Mouse (Mus musculus): ENCODE results near the gene Plcb4.
A peak's percentile ranks its signal among the peaks of the same experiment; 100 is the strongest.
"Not testable (repeated sequence)": the region's sequence is repeated elsewhere in the genome, so short reads cannot be mapped to it uniquely, and the experiment has no call there.

The Plcb4 gene

GRCm38 (mm10) chr2:135884534-135885180 is 225.8 kb downstream of the Plcb4 start:
- no peak for DNase-seq (ENCODE audit: extremely low spot score, low read depth, low spot score)

- no peak for DNase-seq (ENCODE audit: extremely low spot score, low read depth, low spot score)
Measured at GRCm38 (mm10) chr2:135885607-135886006, 226.8 kb downstream of the Plcb4 start.

- DNase-seq (ENCODE audit: extremely low spot score, low read depth, low spot score) = no peak
Measured at GRCm38 (mm10) chr2:135886081-135886679, 227.4 kb downstream of the Plcb4 start.

- DNase-seq (ENCODE audit: extremely low spot score, low read depth, low spot score) = no peak
Measured at GRCm38 (mm10) chr2:135887805-135888204, 229.0 kb downstream of the Plcb4 start.

- no peak for DNase-seq (ENCODE audit: extremely low spot score, low read depth, low spot score)
Measured at GRCm38 (mm10) chr2:135888206-135888605, 229.4 kb downstream of the Plcb4 start.

- DNase-seq (ENCODE audit: extremely low spot score, low read depth, low spot score) = no peak
Measured at GRCm38 (mm10) chr2:135888767-135889166, 230.0 kb downstream of the Plcb4 start.

DNA sequence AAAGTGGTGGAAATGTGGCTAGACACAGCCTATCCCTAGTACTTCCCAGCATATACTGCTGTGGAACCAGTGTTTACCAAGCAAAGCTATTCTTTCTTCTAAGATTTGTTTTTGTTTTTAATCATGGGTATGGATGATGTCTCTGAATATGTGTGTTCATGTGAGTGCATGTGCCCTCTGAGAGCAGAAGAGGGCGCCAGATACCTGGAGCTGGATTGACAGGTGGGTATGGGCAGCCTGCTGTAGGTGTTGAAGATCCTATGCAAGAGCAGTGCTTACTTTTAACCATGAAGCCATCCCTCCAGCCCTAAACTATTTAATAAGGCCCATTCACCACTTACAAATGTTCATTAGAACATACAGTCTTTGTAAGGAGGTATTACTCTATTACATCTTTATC is 231.3 kb downstream of the Plcb4 start:
- no peak for DNase-seq (ENCODE audit: extremely low spot score, low read depth, low spot score)

DNA sequence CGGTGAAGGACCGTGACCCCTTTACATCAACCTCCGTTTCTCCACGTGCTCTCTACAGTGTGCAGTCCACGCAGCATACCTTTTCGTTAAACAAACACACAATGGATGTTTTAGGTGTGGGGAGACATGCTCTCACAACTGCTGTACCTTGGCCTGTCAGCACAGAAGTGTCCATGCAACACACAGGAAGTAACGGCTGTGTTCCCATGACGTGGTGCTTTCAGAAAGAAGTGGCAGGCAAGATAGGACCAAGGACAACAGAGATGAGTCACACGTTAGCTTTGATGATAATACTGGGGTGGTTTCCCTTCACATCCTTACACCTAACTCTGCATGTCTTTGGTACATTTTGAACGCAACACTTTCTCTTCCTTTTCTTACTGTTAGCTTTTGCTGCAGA is 232.3 kb downstream of the Plcb4 start:
- DNase-seq (ENCODE audit: extremely low spot score, low read depth, low spot score) = no peak

GRCm38 (mm10) chr2:135891686-135892085 is 232.9 kb downstream of the Plcb4 start:
- DNase-seq (ENCODE audit: extremely low spot score, low read depth, low spot score) = no peak

GRCm38 (mm10) chr2:135894582-135894981 is 235.8 kb downstream of the Plcb4 start:
- no peak for DNase-seq (ENCODE audit: extremely low spot score, low read depth, low spot score)

GRCm38 (mm10) chr2:135898025-135898424 is 239.2 kb downstream of the Plcb4 start:
- DNase-seq (ENCODE audit: extremely low spot score, low read depth, low spot score) = no peak

DNA sequence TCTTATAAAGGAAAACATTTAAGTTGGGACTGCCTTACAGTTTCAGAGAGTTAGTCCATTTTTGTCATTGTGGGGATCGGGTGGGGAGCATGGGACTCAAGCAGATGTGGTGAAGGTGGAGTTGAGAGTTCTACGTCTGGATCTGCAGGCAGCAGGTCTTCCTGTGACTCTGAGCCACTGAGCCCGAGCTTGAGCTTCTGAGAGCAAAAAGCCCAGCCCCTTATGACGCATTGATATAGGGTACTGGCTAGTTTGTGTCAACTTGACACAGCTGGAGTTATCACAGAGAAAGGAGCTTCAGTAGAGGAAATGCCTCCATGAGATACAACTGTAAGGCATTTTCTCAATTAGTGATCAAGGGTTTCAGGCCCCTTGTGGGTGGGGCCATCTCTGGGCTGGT is 241.1 kb downstream of the Plcb4 start:
- DNase-seq (ENCODE audit: extremely low spot score, low read depth, low spot score) = not testable (repeated sequence)

- no peak for DNase-seq (ENCODE audit: extremely low spot score, low read depth, low spot score)
Measured at GRCm38 (mm10) chr2:135901015-135901414, 242.2 kb downstream of the Plcb4 start.

DNA sequence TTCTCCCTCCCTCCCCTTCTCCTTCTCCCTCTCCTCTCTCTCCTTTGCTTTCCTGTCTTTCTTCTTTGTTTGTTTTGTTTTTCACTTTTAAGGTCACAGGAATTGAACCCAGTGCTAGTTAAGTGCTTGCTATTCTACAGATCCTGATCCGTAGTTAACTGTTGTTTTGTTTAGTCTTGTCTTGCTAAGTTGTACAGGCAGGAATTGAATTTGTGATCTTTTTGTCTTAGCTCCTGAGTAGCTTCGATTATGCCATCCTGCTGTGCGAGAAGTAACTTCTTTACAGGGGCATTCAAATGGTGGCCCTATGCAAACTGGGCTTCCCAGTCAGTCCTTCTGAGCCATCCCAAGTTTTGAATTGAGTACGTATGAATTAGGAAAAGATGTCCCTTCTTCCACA is 245.5 kb downstream of the Plcb4 start:
- no peak for DNase-seq (ENCODE audit: extremely low spot score, low read depth, low spot score)

GRCm38 (mm10) chr2:135904791-135905190 is 246.0 kb downstream of the Plcb4 start:
- DNase-seq (ENCODE audit: extremely low spot score, low read depth, low spot score) = no peak

GRCm38 (mm10) chr2:135914343-135915261 is 255.8 kb downstream of the Plcb4 start:
- DNase-seq (ENCODE audit: extremely low spot score, low read depth, low spot score) = no peak

DNA sequence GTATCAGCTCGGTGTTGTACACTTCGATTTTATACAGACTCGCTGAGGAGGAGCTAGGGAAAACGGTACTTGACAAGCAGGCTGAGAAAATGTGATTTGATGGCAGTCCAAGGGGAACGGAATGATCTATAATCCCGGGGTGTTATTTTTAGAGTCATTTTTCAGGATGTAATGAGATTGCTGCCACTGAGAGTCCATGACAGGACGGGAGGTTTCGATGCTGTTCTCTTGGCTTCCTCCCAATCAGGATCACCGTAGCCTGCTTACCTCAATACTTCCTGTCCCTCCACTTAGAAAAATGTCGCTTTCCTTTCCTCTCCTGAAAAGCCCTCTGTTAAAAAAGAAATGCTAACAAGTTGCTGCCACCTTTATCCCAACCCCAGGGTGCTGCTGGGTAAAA is 257.1 kb downstream of the Plcb4 start:
- no peak for DNase-seq (ENCODE audit: extremely low spot score, low read depth, low spot score)

GRCm38 (mm10) chr2:135917000-135917399 is 258.2 kb downstream of the Plcb4 start:
- no peak for DNase-seq (ENCODE audit: extremely low spot score, low read depth, low spot score)

DNA sequence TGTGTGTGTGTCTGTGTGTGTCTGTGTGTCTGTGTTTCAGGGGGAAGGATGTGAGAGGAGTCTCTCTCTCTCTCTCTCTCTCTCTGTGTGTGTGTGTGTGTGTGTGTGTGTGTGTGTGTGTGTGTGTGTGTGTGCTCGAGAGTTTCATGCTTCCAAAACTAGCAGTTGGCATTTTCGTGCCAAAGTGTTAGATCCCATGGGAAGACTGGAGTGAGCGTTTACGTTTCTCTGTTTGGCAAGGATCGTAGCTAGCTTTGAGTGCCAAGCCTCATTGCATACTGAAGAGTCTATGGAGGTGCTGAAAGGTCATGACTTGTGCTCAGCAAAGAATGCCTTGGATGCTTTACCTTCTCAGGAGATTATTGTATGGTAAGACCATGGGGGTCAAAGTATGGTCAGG is 259.3 kb downstream of the Plcb4 start:
- no peak for DNase-seq (ENCODE audit: extremely low spot score, low read depth, low spot score)

- DNase-seq (ENCODE audit: extremely low spot score, low read depth, low spot score) = no peak
Measured at GRCm38 (mm10) chr2:135919641-135920040, 260.8 kb downstream of the Plcb4 start.

GRCm38 (mm10) chr2:135926660-135927343 is 268.0 kb downstream of the Plcb4 start:
- peak; percentile 22 for DNase-seq (ENCODE audit: extremely low spot score, low read depth, low spot score)

Data from hindlimb bud, embryonic 11.5 days (tissue).